Mouse (Mus musculus): Measurements from ENCODE around the gene Slc2a10.

DNA sequence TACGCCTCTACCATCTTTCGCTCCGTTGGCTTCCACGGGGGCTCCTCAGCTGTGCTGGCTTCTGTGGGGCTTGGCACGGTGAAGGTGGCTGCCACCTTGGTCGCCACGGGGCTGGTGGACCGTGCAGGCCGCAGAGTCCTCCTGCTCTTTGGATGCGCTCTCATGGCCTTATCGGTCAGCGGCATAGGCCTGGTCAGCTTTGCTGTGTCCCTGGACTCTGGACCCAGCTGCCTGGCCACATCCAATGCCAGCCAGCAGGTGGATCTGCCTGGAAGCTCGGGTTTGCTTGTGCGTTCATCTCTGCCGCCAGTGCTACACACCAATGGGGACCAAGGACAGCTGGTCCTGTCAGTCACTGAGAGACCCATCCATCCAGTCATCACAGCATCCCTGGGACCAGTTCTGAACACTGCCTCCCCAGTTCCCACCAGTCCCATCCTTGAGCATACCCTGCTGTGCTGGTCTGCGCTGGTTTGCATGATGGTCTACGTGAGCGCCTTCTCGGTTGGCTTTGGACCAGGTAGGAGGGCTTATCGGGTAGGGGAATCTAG is 11.7 kb downstream of the Slc2a10 start:
- TF ChIP-seq POLR2A (IDR thresholded peaks at IDR 0.05; ENCODE audit: insufficient read length, low read depth) (no peak), E2F4 (IDR thresholded peaks at IDR 0.05; ENCODE audit: insufficient read depth) (no peak), USF1 (IDR thresholded peaks at IDR 0.05; ENCODE audit: low read depth) (no peak)

All from myocyte (in vitro differentiated cells).